Mouse (Mus musculus): ENCODE data around the gene Nkiras2. TPM values are rescaled to one million over a fixed set of nuclear protein-coding genes. Genes with fewer than 3 reads are reported as not detected.

The Nkiras2 gene
- polyA plus RNA-seq, 2 experiments: 15.0 to 16.8 TPM

GRCm38 (mm10) chr11:100584561-100584961, 34.5 kb upstream of the Nkiras2 start:
- peaks cover 56% of the 10 kb centered on the region for H3K36me3 ChIP-seq (replicated peaks; ENCODE audit: control insufficient read depth, insufficient read depth, low read depth)
- 84% methylated on average over 7 of the region's 7 CpGs for WGBS (ENCODE audit: insufficient replicate concordance)
- H3K9ac ChIP-seq (replicated peaks): no peak overlapping the region
- ATAC-seq (ENCODE audit: insufficient read depth) (no peak), DNase-seq (ENCODE audit: low read depth in 3 of 3, low spot score in 3 of 3) (no peak)
- H3K27ac ChIP-seq: no peak overlapping the region
- H3K4me1 ChIP-seq (replicated peaks; ENCODE audit: control insufficient read depth in 2 of 2, insufficient read depth in 2 of 2, low read length in 1 of 2): no peaks in the 10 kb centered on the region
- no peaks in the 10 kb centered on the region for H3K27me3 ChIP-seq (ENCODE audit: control insufficient read depth, insufficient read depth, low read length)
- H3K4me2 ChIP-seq (ENCODE audit: low read depth): no peak overlapping the region
- TF ChIP-seq EP300 (IDR thresholded peaks at IDR 0.05; ENCODE audit: low read depth) (no peak), CTCF (IDR thresholded peaks at IDR 0.05; ENCODE audit: low read depth) (no peak)
- H3K4me3 ChIP-seq (ENCODE audit: insufficient read depth in 1 of 2, low read depth in 2 of 2, low read length in 2 of 2): no peak overlapping the region
- H3K9me3 ChIP-seq (ENCODE audit: control insufficient read depth, low read length): no peaks in the 10 kb centered on the region

DNA sequence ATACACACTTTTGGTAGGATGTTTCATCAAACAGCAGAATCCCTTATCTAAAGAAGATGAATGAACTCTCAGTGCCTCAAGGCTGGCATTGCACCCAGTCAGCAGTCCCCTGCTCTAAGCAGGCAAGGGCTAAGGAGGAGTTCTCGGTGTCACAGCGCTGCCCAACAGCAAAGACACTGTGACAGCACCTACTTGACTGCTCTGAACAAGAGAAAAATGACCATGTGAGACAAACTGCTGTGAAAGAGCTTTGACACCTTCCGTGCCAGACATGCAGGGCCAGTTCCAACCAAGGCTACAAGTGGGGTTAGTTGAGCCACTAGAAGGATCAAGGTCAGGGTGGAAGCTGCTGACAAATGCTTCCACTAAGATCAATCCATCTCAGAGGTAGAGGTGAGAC, 33.9 kb upstream of the Nkiras2 start:
- H3K4me3 ChIP-seq (ENCODE audit: insufficient read depth in 1 of 2, low read depth in 2 of 2, low read length in 2 of 2): no peak overlapping the region
- H3K36me3 ChIP-seq (replicated peaks; ENCODE audit: control insufficient read depth, insufficient read depth, low read depth): peaks cover 62% of the 10 kb centered on the region
- H3K27ac ChIP-seq: no peak overlapping the region
- H3K4me1 ChIP-seq (replicated peaks; ENCODE audit: control insufficient read depth in 2 of 2, insufficient read depth in 2 of 2, low read length in 1 of 2): no peaks in the 10 kb centered on the region
- no peaks in the 10 kb centered on the region for H3K9me3 ChIP-seq (ENCODE audit: control insufficient read depth, low read length)
- 84% methylated on average over 3 of the region's 3 CpGs for WGBS (ENCODE audit: insufficient replicate concordance)
- H3K9ac ChIP-seq (replicated peaks): no peak overlapping the region
- no peak for DNase-seq (ENCODE audit: low read depth in 3 of 3, low spot score in 3 of 3)
- TF ChIP-seq EP300 (IDR thresholded peaks at IDR 0.05; ENCODE audit: low read depth) (no peak), CTCF (IDR thresholded peaks at IDR 0.05; ENCODE audit: low read depth) (no peak)
- H3K4me2 ChIP-seq (ENCODE audit: low read depth): no peak overlapping the region
- no peak for ATAC-seq (ENCODE audit: insufficient read depth)
- no peaks in the 10 kb centered on the region for H3K27me3 ChIP-seq (ENCODE audit: control insufficient read depth, insufficient read depth, low read length)

- 88% methylated on average over 2 of the region's 2 CpGs for WGBS (ENCODE audit: insufficient replicate concordance)
Measured at GRCm38 (mm10) chr11:100588462-100588861, 30.6 kb upstream of the Nkiras2 start.

DNA sequence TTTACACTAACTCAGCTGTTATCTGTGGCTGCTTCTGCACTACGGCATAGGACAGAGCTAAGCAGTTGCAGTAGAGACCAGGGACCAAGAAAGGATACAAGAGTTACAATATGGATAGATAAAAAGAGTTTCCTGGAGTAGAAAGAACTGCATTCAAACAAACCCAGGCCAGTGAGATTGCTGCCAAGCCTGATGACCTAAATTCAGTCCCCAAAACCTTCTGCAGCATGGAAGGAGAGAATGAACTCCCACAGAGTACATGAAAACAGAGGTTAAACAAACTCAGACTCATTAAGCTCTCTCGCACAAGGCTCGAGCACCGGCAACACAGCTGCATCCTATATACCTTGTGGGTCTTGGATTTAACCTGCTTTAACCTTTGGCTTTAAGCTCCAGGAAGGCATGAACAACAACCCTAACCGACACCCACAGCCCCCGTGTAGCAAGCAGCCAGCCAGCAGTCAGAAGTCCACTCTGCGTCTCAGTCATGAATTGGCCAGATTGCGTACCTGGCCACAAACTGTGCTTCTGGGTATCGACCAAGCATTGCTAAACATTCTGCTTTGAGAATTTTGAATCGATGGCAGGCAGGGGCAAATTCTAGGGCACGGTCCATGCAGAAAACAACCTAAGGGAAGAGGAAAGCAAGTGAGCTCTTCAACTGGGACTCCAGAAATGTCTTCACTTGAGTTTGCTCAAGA, 26.5 kb upstream of the Nkiras2 start:
- Histone ChIP-seq H3K27me3 (ENCODE audit: control insufficient read depth, insufficient read depth, low read length) (no peaks in the 10 kb centered on the region), H3K9me3 (ENCODE audit: control insufficient read depth, low read length) (no peaks in the 10 kb centered on the region), H3K4me2 (ENCODE audit: low read depth) (no peak overlapping the region), H3K9ac (replicated peaks) (no peak overlapping the region), H3K4me1 (replicated peaks; ENCODE audit: control insufficient read depth in 2 of 2, insufficient read depth in 2 of 2, low read length in 1 of 2) (no peaks in the 10 kb centered on the region), H3K27ac (no peak overlapping the region), H3K36me3 (replicated peaks; ENCODE audit: control insufficient read depth, insufficient read depth, low read depth) (peaks cover 69% of the 10 kb centered on the region), H3K4me3 (ENCODE audit: insufficient read depth in 1 of 2, low read depth in 2 of 2, low read length in 2 of 2) (no peak overlapping the region)
- ATAC-seq (ENCODE audit: insufficient read depth) (no peak), DNase-seq (ENCODE audit: low read depth in 3 of 3, low spot score in 3 of 3) (no peak)
- TF ChIP-seq CTCF (IDR thresholded peaks at IDR 0.05; ENCODE audit: low read depth) (no peak), EP300 (IDR thresholded peaks at IDR 0.05; ENCODE audit: low read depth) (no peak)
- 84% methylated on average over 11 of the region's 11 CpGs for WGBS (ENCODE audit: insufficient replicate concordance)

More at GRCm38 (mm10) chr11:100588462-100588861, 30.6 kb upstream of the Nkiras2 start:
- Histone ChIP-seq H3K4me1 (replicated peaks; ENCODE audit: control insufficient read depth in 2 of 2, insufficient read depth in 2 of 2, low read length in 1 of 2) (no peaks in the 10 kb centered on the region), H3K9ac (replicated peaks) (no peak overlapping the region), H3K27me3 (ENCODE audit: control insufficient read depth, insufficient read depth, low read length) (no peaks in the 10 kb centered on the region), H3K36me3 (replicated peaks; ENCODE audit: control insufficient read depth, insufficient read depth, low read depth) (peaks cover 82% of the 10 kb centered on the region), H3K27ac (no peak overlapping the region), H3K9me3 (ENCODE audit: control insufficient read depth, low read length) (no peaks in the 10 kb centered on the region), H3K4me2 (ENCODE audit: low read depth) (no peak overlapping the region), H3K4me3 (ENCODE audit: insufficient read depth in 1 of 2, low read depth in 2 of 2, low read length in 2 of 2) (no peak overlapping the region)
- DNase-seq (ENCODE audit: low read depth in 3 of 3, low spot score in 3 of 3): no peak
- no peak for TF ChIP-seq EP300 (IDR thresholded peaks at IDR 0.05; ENCODE audit: low read depth)
- no peak for TF ChIP-seq CTCF (IDR thresholded peaks at IDR 0.05; ENCODE audit: low read depth)
- no peak for ATAC-seq (ENCODE audit: insufficient read depth)

GRCm38 (mm10) chr11:100594608-100595007, 24.4 kb upstream of the Nkiras2 start:
- TF ChIP-seq EP300 (IDR thresholded peaks at IDR 0.05; ENCODE audit: low read depth): no peak
- TF ChIP-seq CTCF (IDR thresholded peaks at IDR 0.05; ENCODE audit: low read depth): no peak
- H3K36me3 ChIP-seq (replicated peaks; ENCODE audit: control insufficient read depth, insufficient read depth, low read depth): peaks cover 75% of the 10 kb centered on the region
- H3K4me1 ChIP-seq (replicated peaks; ENCODE audit: control insufficient read depth in 2 of 2, insufficient read depth in 2 of 2, low read length in 1 of 2): no peaks in the 10 kb centered on the region
- H3K4me2 ChIP-seq (ENCODE audit: low read depth): no peak overlapping the region
- no peak overlapping the region for H3K9ac ChIP-seq (replicated peaks)
- no peak for ATAC-seq (ENCODE audit: insufficient read depth)
- H3K4me3 ChIP-seq (ENCODE audit: insufficient read depth in 1 of 2, low read depth in 2 of 2, low read length in 2 of 2): no peak overlapping the region
- no peak overlapping the region for H3K27ac ChIP-seq
- no peak for DNase-seq (ENCODE audit: low read depth in 3 of 3, low spot score in 3 of 3)
- H3K9me3 ChIP-seq (ENCODE audit: control insufficient read depth, low read length): no peaks in the 10 kb centered on the region
- 80% methylated on average over 7 of the region's 7 CpGs for WGBS (ENCODE audit: insufficient replicate concordance)
- H3K27me3 ChIP-seq (ENCODE audit: control insufficient read depth, insufficient read depth, low read length): no peaks in the 10 kb centered on the region

Data from liver, embryonic 14.5 days (tissue).